Mouse (Mus musculus) c-Kit-positive CD71-positive TER-119-positive erythroid progenitor cells, embryonic 14.5 days (primary cell): ENCODE results near the gene Havcr1.
"Not testable (repeated sequence)": the region's sequence is repeated elsewhere in the genome, so short reads cannot be mapped to it uniquely, and the experiment has no call there.

Source experiments
- DNase-seq: peaks from one replicate; pipeline ENCODE4 v3.0.0-alpha.2; 2013; ENCODE audit warnings: low spot score

The Havcr1 gene

GRCm38 (mm10) chr11:46735076-46735475 lies at the start of gene Havcr1:
Havcr1 (plus strand) TSS chr11:46735080.
- DNase-seq, result not testable (repeated sequence)

DNA sequence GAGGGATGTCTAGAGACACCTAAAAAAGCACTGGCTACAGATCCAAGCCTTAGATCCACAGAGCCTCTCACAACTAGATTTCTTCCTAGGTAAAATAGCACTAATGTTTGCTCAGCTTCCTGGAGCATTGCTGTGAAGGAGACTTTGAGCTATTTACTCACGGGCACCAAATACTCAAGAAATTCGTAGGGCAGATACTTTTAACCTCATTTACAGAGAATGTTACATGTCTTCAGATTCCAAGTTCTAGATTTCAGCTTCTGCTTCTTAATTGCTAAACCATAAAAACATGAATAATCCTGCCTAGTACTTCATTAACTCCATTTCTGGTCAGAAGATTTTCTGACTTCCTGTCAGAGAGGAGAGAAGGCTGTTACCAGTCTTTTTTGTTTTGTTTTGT lies 44.7 kb upstream of the Havcr1 start:
- DNase-seq, result no peak

DNA sequence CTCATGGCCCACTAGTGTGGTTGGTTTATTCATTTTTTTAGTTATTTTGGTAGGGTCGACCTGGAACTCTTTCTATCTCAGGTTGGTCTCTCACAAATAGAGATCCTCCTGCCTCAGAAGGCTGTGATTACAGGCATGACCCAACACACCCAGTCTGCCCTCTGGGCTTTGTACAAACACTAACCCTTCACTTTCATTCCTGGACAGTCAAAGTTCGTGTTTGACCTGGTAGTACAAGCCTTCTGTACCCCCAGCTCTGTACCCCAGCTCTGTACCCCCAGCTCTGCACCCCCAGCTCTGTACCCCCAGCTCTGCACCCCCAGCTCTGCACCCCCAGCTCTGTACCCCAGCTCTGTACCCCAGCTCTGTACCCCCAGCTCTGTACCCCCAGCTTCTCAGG lies 39.0 kb upstream of the Havcr1 start:
- DNase-seq, result not testable (repeated sequence)

GRCm38 (mm10) chr11:46697433-46698277 lies 37.2 kb upstream of the Havcr1 start:
- no peak for DNase-seq

DNA sequence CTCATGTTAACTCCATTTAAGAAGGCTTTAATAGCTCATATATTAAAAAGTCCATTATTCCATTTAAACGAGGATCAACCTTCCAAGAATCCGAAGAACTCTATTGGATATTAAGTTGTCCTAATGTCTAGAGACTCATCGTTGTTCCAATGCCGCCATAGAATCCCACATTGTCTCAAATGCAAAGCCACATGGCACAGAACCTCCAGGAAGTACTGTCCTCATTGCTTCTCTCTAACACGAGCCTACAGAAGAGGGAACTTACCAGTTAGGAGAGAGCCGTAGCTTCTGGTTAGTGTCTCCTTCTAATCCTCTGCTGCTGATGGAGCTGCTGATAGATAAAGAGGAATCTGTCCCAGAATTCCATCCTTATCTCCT lies 36.6 kb upstream of the Havcr1 start:
- DNase-seq, result no peak

DNA sequence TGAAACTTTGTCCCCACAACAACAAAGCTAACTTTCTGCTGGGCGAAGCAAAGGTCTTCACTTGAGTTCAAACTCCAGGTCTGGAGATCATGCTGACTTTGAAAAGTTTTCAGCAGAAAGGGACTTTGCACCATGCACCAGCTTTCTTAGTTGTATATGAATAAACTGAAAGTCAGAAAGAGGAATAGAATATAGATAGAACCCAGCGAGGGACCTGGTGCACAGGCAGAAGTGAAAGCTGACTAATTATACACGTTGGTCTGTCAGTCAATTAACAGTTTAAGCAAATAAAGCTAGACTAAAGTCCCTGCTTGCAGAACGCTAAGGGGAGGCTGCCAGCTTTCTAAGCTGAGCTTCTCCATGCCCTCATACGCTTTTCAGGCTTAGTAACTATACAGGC lies 36.0 kb upstream of the Havcr1 start:
- no peak for DNase-seq

GRCm38 (mm10) chr11:46706664-46707356 lies 28.1 kb upstream of the Havcr1 start, which contains the start of gene Timd2:
Timd2 (minus strand) TSS chr11:46707061.
- DNase-seq, result no peak

GRCm38 (mm10) chr11:46731541-46732070 lies 3.3 kb upstream of the Havcr1 start:
- DNase-seq, result no peak

DNA sequence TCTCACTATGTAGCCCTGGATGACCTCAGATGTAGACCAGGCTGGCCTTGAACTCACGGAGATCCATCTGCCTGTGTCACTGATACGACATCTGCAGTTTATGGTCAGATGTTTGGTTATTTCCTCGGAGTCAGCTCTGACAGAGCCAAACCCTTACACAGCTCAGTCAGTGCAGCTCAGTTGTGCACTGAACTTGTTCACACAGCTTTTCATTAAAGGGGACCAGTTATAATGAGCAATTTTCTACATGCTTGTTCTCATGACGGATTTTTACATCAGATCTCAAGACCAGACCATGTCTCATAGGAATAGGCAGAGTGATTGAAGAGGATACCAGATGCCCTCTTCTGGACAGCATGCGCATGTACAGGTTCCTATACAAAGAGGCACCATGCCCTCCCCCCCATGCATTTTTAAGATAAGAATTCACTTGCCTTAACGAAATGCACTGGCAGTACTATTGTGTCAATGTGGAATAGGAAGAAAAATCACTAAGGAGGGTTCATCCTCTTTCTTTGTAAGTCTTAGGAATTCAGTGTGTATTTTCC lies 1.6 kb upstream of the Havcr1 start:
- peak; percentile 1 for DNase-seq

GRCm38 (mm10) chr11:46734617-46735016 lies 263 bp upstream of the Havcr1 start:
- DNase-seq, result no peak

GRCm38 (mm10) chr11:46739501-46739900 lies 4.6 kb downstream of the Havcr1 start:
- no peak for DNase-seq

DNA sequence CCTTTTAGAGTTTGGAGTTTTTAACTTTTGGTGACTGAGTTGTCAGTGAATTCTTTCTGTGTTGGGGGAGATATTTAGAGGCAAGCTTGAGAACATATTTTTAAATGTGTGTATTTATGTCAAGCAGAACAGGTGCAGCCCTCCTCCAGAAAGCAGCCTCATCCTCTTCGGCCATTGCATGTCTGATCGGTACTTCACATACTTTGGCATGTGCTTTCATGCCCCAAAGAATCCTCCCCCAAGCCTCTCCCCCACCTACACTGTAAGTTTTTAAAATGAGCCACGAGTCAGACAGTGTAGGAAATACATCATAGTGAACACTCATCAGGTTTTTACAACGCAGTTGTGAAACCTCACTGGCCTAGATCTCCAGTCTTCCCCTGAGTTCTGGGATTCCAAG lies 6.0 kb downstream of the Havcr1 start:
- DNase-seq, result no peak

GRCm38 (mm10) chr11:46741716-46742115 lies 6.8 kb downstream of the Havcr1 start:
- no peak for DNase-seq

DNA sequence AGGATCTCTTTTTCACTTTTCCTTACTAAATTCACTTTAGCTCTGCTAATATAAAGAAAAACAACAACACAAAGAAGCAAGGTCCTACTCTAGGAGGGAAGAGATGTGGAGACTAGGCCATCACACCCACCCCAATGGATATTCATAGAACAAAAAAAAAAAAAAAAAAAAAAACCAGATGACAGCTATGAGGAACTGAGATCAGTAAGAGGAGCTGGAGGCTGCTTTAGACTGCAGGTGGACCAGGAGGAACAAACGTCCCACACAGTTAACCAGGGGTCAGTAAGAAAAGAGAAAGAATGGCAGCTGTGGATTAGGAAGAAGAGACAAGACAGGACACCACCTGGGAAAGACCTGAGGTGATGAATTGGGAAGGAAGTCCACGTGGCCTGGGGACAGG lies 13.1 kb downstream of the Havcr1 start:
- no peak for DNase-seq

GRCm38 (mm10) chr11:46753662-46754061 lies 18.8 kb downstream of the Havcr1 start:
- no peak for DNase-seq

DNA sequence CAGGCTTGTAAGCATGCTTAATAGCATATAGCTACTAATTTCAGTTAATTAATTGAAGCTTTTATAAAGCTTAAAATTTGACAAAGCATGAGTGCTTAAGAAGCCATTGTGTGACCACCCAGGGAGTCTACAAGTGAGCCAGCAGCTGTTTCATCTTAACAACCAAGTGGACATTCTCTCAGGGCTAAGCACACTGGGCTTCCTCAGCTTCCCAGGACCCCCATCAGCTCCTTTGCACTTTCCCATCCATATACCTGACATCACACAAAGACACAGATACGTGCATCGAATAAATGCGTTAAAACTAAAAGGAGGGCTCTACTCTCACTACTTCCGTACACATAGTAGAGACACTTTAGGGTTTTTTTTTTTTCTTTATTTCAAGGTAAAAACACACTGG lies 19.8 kb downstream of the Havcr1 start:
- DNase-seq, result no peak

GRCm38 (mm10) chr11:46755714-46756113 lies 20.8 kb downstream of the Havcr1 start:
- not testable (repeated sequence) for DNase-seq

DNA sequence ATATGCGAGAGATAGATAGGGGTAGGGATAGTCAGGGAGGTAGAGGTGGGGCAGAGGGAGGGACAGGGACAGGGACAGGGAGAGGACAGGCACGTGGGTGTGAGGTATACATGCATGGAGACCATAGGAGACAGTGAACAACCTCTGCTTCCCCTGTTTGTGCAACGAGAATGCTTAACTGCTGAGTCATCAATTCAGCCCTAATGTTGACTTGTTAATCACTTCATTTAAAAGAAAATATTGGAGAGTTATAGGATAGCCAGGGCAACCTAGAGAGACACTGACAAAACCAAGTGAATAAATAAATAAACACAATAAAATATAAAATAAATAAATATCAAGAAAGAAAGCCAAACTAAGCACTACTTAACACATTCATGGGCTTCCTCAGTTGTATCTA lies 42.0 kb downstream of the Havcr1 start:
- DNase-seq, result no peak

DNA sequence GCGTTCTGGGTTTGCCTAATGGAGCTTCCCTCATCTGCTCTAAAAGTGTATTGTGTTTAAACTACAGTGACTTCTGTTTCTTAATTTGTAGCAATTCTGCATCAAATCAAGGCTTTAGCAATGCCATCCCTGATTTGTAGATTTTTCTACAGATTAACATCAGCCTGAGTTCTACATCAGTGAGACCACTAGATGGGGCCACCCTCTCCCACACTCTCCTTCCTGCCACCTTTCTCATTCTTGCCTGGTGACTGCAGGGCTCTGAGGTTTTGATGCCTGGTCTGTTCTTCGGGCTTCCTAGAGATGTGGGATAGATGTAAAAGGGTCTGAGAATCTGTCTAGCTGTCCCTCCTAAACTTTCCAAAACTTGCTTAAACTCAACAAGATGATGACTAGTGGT lies 44.9 kb downstream of the Havcr1 start:
- DNase-seq, result no peak

DNA sequence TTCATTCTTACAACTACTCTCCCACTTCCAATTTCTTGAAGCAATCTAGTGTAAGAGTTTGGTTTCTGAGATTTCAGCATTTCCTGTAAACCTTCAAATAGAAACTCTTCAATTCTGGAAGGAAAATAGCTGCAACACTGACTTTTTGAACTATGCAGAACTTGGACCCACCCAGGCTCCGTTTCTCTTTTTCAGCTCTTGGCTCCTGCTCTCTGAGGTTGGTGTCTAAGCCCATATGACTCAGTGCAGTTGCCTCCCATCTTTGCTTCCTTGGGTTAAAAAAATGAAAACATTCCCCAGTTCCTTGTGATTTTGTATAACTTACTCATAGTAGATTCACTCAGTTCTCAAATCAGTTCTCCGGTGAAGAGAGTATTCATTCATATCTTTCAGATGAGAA lies 69.6 kb downstream of the Havcr1 start:
- no peak for DNase-seq

GRCm38 (mm10) chr11:46810511-46810910 lies 75.6 kb downstream of the Havcr1 start, which contains the start of gene Timd4:
Timd4 (plus strand) TSS chr11:46810800.
- DNase-seq, result no peak

GRCm38 (mm10) chr11:46817692-46818091 lies 82.8 kb downstream of the Havcr1 start:
- no peak for DNase-seq

- DNase-seq, result no peak
These were observed 85.0 kb downstream of the Havcr1 start for GRCm38 (mm10) chr11:46819930-46820329.
